Mouse (Mus musculus): ENCODE results near the gene Cbx8. TPM values are rescaled to one million over a fixed set of nuclear protein-coding genes. Genes with fewer than 3 reads are reported as not detected.

Cbx8 gene
- polyA plus RNA-seq, 1 experiment from 2014 or later, result 5.1 TPM

DNA sequence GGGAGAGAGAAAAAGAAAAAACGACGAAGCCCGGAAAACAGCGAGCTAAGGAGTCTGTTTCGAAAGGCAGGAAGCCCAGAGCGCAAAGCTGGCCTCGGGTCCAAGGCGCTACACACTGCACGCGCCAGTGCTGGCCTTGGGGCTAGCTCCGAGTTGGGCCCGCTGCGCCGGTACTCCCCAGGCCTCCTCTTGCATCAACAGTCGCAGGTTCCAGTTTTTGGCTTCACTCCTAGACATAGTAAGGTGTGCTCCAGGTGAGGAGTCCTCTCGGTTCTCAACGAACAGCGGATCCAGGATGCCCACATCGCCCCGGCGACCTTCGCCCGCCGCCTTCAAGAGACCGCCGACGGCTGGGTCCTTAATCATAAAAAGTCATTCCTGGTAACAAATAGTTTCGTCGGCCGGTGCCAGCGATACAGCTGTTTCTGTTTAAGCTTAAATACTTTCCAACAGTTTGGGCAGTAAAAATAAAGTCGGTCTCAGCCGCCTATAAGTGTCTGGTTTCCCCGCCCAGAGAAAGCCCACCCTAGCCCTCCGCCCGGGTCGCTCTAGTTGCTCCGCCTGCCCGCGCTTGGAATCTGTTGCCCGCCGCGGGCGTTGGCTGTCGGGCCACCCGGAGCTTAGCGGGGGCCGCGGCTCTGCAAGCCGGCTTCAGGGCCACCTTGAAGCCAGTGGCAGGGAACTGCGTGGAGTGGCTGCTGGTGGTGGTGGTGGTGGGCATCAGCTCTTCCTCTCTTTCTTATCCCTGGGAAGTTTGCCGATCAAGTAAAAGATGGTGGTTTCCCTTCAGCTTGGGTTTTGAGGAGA lies 1.9 kb upstream of the Cbx8 start:
- Histone ChIP-seq H3K9ac (ENCODE audit: low read length) (no peak overlapping the region), H3K27me3 (ENCODE audit: control insufficient read depth, insufficient read depth, low read length) (peaks cover 30% of the 10 kb centered on the region; the same call in 1 of the 2 replicates), H3K4me1 (replicated peaks; ENCODE audit: control insufficient read depth, insufficient read depth) (peaks cover 2% of the 10 kb centered on the region; the same call in 1 of the 2 replicates), H3K27ac (replicated peaks) (no peak overlapping the region), H3K4me2 (replicated peaks; ENCODE audit: low read depth) (no peak overlapping the region), H3K36me3 (ENCODE audit: control insufficient read depth, insufficient read depth, low read length) (0 out of 2 replicates have a peak, but pooled peaks cover 2% of the 10 kb centered on the region), H3K4me3 (ENCODE audit: low read depth, low read length) (peak overlapping the region; percentile 63), H3K9me3 (ENCODE audit: control insufficient read depth, low read length) (no peaks in the 10 kb centered on the region)
- no peak for TF ChIP-seq CTCF (IDR thresholded peaks at IDR 0.05; ENCODE audit: low read depth)
- TF ChIP-seq EP300 (optimal IDR thresholded peaks at IDR 0.05), result no peak
- 3% methylated on average over 52 of the region's 52 CpGs for WGBS
- ATAC-seq (ENCODE audit: low FRiP score, low TSS enrichment) (no peak), DNase-seq (ENCODE audit: low spot score) (no peak)

DNA sequence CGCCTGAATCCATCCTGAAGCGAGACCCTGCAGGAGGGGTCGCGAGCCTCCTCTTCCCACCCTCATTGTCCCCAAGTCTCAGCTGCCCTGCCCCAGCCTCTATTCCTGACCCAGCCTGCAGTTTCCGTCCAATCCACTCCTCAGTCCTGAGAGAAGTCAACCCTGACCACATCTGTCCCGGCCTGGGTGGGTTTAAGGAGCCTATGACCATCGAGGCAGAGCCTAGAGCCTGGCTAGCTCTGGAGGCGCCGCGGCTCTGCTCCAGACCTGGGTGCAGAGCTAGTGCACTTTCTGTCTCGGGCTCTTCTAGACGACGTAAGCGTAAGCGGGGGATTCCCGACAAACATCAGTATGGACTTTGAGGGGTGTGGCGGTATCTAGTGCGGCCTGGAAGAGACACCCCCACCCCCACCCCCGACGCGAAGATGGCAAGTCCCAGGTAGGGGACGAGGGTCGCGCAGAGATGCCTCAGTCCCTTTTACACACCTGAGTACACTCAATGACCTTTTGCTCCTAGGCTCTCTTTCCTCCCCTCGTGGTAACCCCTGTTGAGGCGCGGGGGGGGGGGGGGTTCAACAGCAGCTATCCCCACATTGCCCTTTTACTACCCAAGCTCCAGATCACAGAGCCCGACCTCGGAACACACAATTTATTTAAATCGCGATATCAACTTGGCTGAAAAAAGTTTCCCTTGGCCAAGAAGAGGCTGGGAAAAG lies 1.1 kb upstream of the Cbx8 start:
- H3K9me3 ChIP-seq (ENCODE audit: control insufficient read depth, low read length), result no peaks in the 10 kb centered on the region
- H3K4me1 ChIP-seq (replicated peaks; ENCODE audit: control insufficient read depth, insufficient read depth), result peaks cover 4% of the 10 kb centered on the region
- peaks cover 30% of the 10 kb centered on the region; the same call in 1 of the 2 replicates for H3K27me3 ChIP-seq (ENCODE audit: control insufficient read depth, insufficient read depth, low read length)
- H3K36me3 ChIP-seq (ENCODE audit: control insufficient read depth, insufficient read depth, low read length), result 0 out of 2 replicates have a peak, but pooled peaks cover 2% of the 10 kb centered on the region
- peak overlapping the region; percentile 63 for H3K4me3 ChIP-seq (ENCODE audit: low read depth, low read length)
- DNase-seq (ENCODE audit: low spot score) (no peak), ATAC-seq (ENCODE audit: low FRiP score, low TSS enrichment) (no peak; the same call in 1 of the 2 replicates)
- H3K4me2 ChIP-seq (replicated peaks; ENCODE audit: low read depth), result peak overlapping the region; percentile 99
- no peak for TF ChIP-seq CTCF (IDR thresholded peaks at IDR 0.05; ENCODE audit: low read depth)
- no peak for TF ChIP-seq EP300 (optimal IDR thresholded peaks at IDR 0.05)
- H3K9ac ChIP-seq (ENCODE audit: low read length), result no peak overlapping the region; the same call in 1 of the 2 replicates
- WGBS, result 2% methylated on average over 29 of the region's 31 CpGs
- no peak overlapping the region for H3K27ac ChIP-seq (replicated peaks)

DNA sequence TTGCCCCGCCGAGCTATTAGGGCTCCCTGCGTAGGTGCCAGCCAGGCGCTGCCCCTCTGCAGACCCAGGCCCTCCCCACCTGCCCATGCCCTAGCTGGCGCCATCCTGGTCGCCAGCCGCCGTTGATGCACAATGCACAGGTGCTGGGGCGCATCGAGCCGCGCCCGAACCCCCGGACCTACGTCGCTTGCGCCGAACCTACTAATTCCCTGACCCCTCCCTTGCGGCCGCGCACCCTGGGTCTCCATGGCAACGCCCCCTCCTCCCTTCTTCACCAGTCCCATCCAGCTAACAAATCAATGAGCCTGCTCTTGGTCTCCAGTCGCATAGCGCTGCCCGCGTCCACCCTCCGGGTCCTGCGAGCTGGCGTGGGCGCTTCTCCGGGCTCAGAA lies 552 bp upstream of the Cbx8 start:
- peak overlapping the region; percentile 63 for H3K4me3 ChIP-seq (ENCODE audit: low read depth, low read length)
- TF ChIP-seq CTCF (IDR thresholded peaks at IDR 0.05; ENCODE audit: low read depth) (no peak), EP300 (optimal IDR thresholded peaks at IDR 0.05) (no peak)
- H3K27ac ChIP-seq (replicated peaks), result no peak overlapping the region
- H3K9ac ChIP-seq (ENCODE audit: low read length), result peak overlapping the region; percentile 48
- no peaks in the 10 kb centered on the region for H3K9me3 ChIP-seq (ENCODE audit: control insufficient read depth, low read length)
- 0 out of 2 replicates have a peak, but pooled peaks cover 2% of the 10 kb centered on the region for H3K36me3 ChIP-seq (ENCODE audit: control insufficient read depth, insufficient read depth, low read length)
- H3K4me2 ChIP-seq (replicated peaks; ENCODE audit: low read depth), result peak overlapping the region; percentile 99
- peaks cover 30% of the 10 kb centered on the region; the same call in 1 of the 2 replicates for H3K27me3 ChIP-seq (ENCODE audit: control insufficient read depth, insufficient read depth, low read length)
- peak; percentile 41 for ATAC-seq (ENCODE audit: low FRiP score, low TSS enrichment)
- H3K4me1 ChIP-seq (replicated peaks; ENCODE audit: control insufficient read depth, insufficient read depth), result peaks cover 4% of the 10 kb centered on the region
- no peak for DNase-seq (ENCODE audit: low spot score)
- WGBS, result under 1% methylated on average over 30 of the region's 31 CpGs

DNA sequence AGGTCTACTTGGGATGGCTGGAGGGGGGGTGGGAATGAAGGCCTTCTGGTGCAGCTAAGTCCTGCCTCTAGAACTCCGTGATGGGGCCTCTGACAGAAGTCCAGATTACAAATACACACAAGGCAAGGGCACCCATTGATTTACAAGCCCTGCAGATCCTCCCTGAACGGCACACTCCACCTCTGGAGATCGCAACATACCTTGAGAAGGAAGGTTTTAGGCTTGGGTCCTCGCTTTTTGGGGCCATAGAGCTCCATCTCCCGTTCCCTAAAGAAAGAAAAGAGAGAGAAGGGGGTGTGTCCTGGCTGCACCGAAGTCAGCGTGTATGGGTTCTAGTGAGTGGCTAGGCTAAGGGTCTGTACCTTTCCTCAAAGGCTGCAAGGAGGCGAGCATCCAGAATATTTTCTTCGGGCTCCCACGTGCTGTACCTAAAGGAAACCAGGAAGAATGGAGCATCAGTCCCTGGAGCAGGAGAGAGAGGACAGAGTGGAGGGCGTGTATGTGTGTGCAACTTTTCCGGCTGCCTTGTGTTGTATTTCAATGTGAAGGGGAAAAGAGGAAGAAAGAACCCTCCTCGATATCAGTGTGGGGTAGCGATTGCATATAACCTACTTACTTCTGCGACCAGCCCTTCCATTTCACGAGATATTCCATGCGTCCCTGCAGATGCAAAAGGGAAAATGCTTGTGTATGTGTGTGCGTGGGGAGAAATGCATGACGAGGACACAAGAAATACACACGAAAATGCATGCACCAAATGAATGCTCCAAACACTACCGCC lies 847 bp downstream of the Cbx8 start:
- peak; percentile 12 for DNase-seq (ENCODE audit: low spot score)
- no peak for ATAC-seq (ENCODE audit: low FRiP score, low TSS enrichment)
- TF ChIP-seq CTCF (IDR thresholded peaks at IDR 0.05; ENCODE audit: low read depth) (no peak), EP300 (optimal IDR thresholded peaks at IDR 0.05) (no peak)
- WGBS, result 21% methylated on average over 21 of the region's 21 CpGs
- Histone ChIP-seq H3K4me1 (replicated peaks; ENCODE audit: control insufficient read depth, insufficient read depth) (peaks cover 3% of the 10 kb centered on the region), H3K27ac (replicated peaks) (no peak overlapping the region), H3K4me3 (ENCODE audit: low read depth, low read length) (peak overlapping the region; percentile 63), H3K9ac (ENCODE audit: low read length) (peak overlapping the region; percentile 73), H3K27me3 (ENCODE audit: control insufficient read depth, insufficient read depth, low read length) (peaks cover 20% of the 10 kb centered on the region; the same call in 1 of the 2 replicates), H3K36me3 (ENCODE audit: control insufficient read depth, insufficient read depth, low read length) (0 out of 2 replicates have a peak, but pooled peaks cover 2% of the 10 kb centered on the region), H3K9me3 (ENCODE audit: control insufficient read depth, low read length) (no peaks in the 10 kb centered on the region), H3K4me2 (replicated peaks; ENCODE audit: low read depth) (peak overlapping the region; percentile 99)

DNA sequence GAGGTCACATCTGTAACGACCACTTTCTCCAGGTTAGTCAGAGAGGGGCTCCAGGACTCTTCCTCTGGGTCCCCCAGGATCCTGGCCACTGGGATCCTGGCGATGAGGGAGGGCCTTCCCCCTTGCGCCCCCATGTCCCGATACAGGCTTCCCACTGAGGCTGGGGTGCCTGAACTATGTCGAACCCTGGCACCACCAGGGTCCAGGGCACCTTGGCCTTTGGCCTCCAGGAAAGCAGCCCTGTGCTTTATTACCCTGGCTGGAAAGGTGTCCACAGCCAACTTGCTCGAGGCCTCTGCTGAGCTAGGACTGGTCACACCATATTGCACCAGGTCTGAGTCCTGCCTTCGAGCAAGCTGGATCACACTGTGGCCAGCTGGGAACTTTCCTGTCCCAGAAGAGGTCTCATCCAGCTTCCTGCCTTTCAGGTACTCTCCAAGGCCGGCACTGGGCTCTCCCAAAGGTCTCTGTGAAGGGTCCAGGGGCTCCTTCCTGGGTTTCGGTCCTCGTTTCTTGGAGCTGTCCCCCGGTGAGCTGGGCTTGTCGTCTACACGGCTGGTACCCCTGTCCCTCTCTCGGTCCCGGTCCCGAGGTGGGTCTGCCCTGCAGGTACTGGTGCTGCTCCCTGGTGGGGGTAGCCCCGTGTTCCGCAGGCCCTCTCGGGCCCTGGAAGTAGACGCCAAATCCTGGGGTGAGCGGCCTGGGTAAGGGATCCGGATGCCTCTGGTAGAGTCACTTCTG lies 1.9 kb downstream of the Cbx8 start:
- H3K27ac ChIP-seq (replicated peaks), result no peak overlapping the region
- peaks cover 3% of the 10 kb centered on the region for H3K4me1 ChIP-seq (replicated peaks; ENCODE audit: control insufficient read depth, insufficient read depth)
- TF ChIP-seq EP300 (optimal IDR thresholded peaks at IDR 0.05), result no peak
- TF ChIP-seq CTCF (IDR thresholded peaks at IDR 0.05; ENCODE audit: low read depth), result no peak
- H3K9me3 ChIP-seq (ENCODE audit: control insufficient read depth, low read length), result no peaks in the 10 kb centered on the region
- H3K27me3 ChIP-seq (ENCODE audit: control insufficient read depth, insufficient read depth, low read length), result peaks cover 13% of the 10 kb centered on the region; the same call in 1 of the 2 replicates
- no peak overlapping the region for H3K4me2 ChIP-seq (replicated peaks; ENCODE audit: low read depth)
- WGBS, result 78% methylated on average over 22 of the region's 22 CpGs
- no peak overlapping the region for H3K4me3 ChIP-seq (ENCODE audit: low read depth, low read length)
- no peak overlapping the region for H3K9ac ChIP-seq (ENCODE audit: low read length)
- DNase-seq (ENCODE audit: low spot score) (peak; percentile 13), ATAC-seq (ENCODE audit: low FRiP score, low TSS enrichment) (no peak)
- 0 out of 2 replicates have a peak, but pooled peaks cover 2% of the 10 kb centered on the region for H3K36me3 ChIP-seq (ENCODE audit: control insufficient read depth, insufficient read depth, low read length)

Data from stomach, postnatal 0 days (tissue).